Mouse (Mus musculus) limb, embryonic 10.5 days (tissue): Measurements from ENCODE around the gene Ncs1. TPM values are rescaled to one million over a fixed set of nuclear protein-coding genes. Genes with fewer than 3 reads are reported as not detected.

ENCODE experiments used
- DNase-seq: peaks from one replicate; pipeline ENCODE4 v3.0.0-alpha.2; 2017; ENCODE audit warnings: low spot score
- H3K27ac ChIP-seq: fragments of 300-500 bp; sonication (generic); 2 replicates; pipeline ENCODE4 v1.5.1; 2016; ENCODE audit warnings: mild to moderate bottlenecking
- H3K27me3 ChIP-seq: fragments of 300-500 bp; sonication (generic); 2 replicates; pipeline ENCODE4 v1.6.1; 2016; ENCODE audit warnings: low read depth, mild to moderate bottlenecking; ENCODE audit not compliant: poor library complexity, severe bottlenecking
- H3K36me3 ChIP-seq: fragments of 300-500 bp; sonication (generic); 2 replicates; pipeline ENCODE4 v1.6.1; 2016; ENCODE audit warnings: mild to moderate bottlenecking, moderate library complexity
- H3K4me1 ChIP-seq: fragments of 300-500 bp; sonication (generic); 2 replicates; pipeline ENCODE4 v1.6.1; 2016
- H3K4me3 ChIP-seq: fragments of 300-500 bp; sonication (generic); 2 replicates; pipeline ENCODE4 v1.5.1; 2016; ENCODE audit warnings: mild to moderate bottlenecking, moderate library complexity
- H3K9me3 ChIP-seq: fragments of 300-500 bp; sonication (generic); replicated peaks from 2 replicates; pipeline ENCODE4 v1.6.1; 2016; ENCODE audit warnings: mild to moderate bottlenecking
- WGBS: fragments of 180-500 bp; shearing (Covaris S2); methylation state at CpG from one replicate; pipeline ENCODE4 v1.1.7; 2016; 5-methylcytosine and 5-hydroxymethylcytosine counted together
- polyA plus RNA-seq: library from polyadenylated mRNA; unstranded; fragments of >200 nt; fragmentation: Nextera tagmentation; extraction: Ambion mirVana; gene quantifications from 2 replicates; pipeline ENCODE4 v1.2.1, GENCODE M21; 2016

Ncs1 gene
- polyA plus RNA-seq, 1 experiment from 2014 or later, result 62.0 TPM

- DNase-seq, result no peak
- Histone ChIP-seq H3K4me1 (peaks cover 49% of the 10 kb centered on the region), H3K27ac (no peak overlapping the region), H3K9me3 (no peaks in the 10 kb centered on the region), H3K4me3 (no peak overlapping the region), H3K27me3 (no peaks in the 10 kb centered on the region), H3K36me3 (peaks cover 49% of the 10 kb centered on the region)
- 92% methylated on average over 4 of the region's 4 CpGs for WGBS
Observed at GRCm38 (mm10) chr2:31252167-31252566, 6.5 kb downstream of the Ncs1 start.

- 97% methylated on average over 3 of the region's 3 CpGs for WGBS
- H3K27ac ChIP-seq, result 0 out of 2 replicates have a peak overlapping the region, but pooled peaks have one; percentile 36
- DNase-seq, result no peak
- no peaks in the 10 kb centered on the region for H3K27me3 ChIP-seq
- peaks cover 38% of the 10 kb centered on the region for H3K36me3 ChIP-seq
- H3K4me1 ChIP-seq, result peaks cover 51% of the 10 kb centered on the region
- H3K9me3 ChIP-seq, result no peaks in the 10 kb centered on the region
- no peak overlapping the region for H3K4me3 ChIP-seq
Observed at GRCm38 (mm10) chr2:31253463-31253862, 7.8 kb downstream of the Ncs1 start.

GRCm38 (mm10) chr2:31254806-31255205 is 9.2 kb downstream of the Ncs1 start:
- Histone ChIP-seq H3K27ac (no peak overlapping the region), H3K36me3 (peaks cover 25% of the 10 kb centered on the region)
- 89% methylated on average over 3 of the region's 3 CpGs for WGBS

GRCm38 (mm10) chr2:31255952-31256938 is 10.6 kb downstream of the Ncs1 start:
- peak; percentile 65 for DNase-seq
- peaks cover 10% of the 10 kb centered on the region for H3K36me3 ChIP-seq
- H3K9me3 ChIP-seq, result no peaks in the 10 kb centered on the region
- whole genome bisulfite sequencing, result 21% methylated on average over 21 of the region's 21 CpGs
- H3K4me3 ChIP-seq, result 0 out of 2 replicates have a peak overlapping the region, but pooled peaks have one; percentile 21
- H3K27me3 ChIP-seq, result no peaks in the 10 kb centered on the region
- peaks cover 66% of the 10 kb centered on the region for H3K4me1 ChIP-seq
- peak overlapping the region; percentile 59 for H3K27ac ChIP-seq

More at GRCm38 (mm10) chr2:31254806-31255205, 9.2 kb downstream of the Ncs1 start:
- H3K9me3 ChIP-seq, result no peaks in the 10 kb centered on the region
- H3K4me1 ChIP-seq, result peaks cover 64% of the 10 kb centered on the region
- no peaks in the 10 kb centered on the region for H3K27me3 ChIP-seq
- H3K4me3 ChIP-seq, result no peak overlapping the region; the same call in 1 of the 2 replicates
- no peak for DNase-seq

- Histone ChIP-seq H3K27ac (0 out of 2 replicates have a peak overlapping the region, but pooled peaks have one; percentile 59), H3K9me3 (no peaks in the 10 kb centered on the region), H3K36me3 (peaks cover 7% of the 10 kb centered on the region), H3K4me3 (no peak overlapping the region), H3K4me1 (peaks cover 66% of the 10 kb centered on the region), H3K27me3 (no peaks in the 10 kb centered on the region)
- WGBS, result 84% methylated on average over 6 of the region's 6 CpGs
- no peak for DNase-seq
Observed at GRCm38 (mm10) chr2:31257096-31257495, 11.5 kb downstream of the Ncs1 start.

GRCm38 (mm10) chr2:31258609-31259366 is 13.2 kb downstream of the Ncs1 start:
- Histone ChIP-seq H3K36me3 (peaks cover 4% of the 10 kb centered on the region; the same call in 1 of the 2 replicates), H3K4me3 (peak overlapping the region; percentile 57), H3K4me1 (peaks cover 78% of the 10 kb centered on the region), H3K27ac (peak overlapping the region; percentile 69; the same call in 1 of the 2 replicates), H3K27me3 (no peaks in the 10 kb centered on the region), H3K9me3 (no peaks in the 10 kb centered on the region)
- peak; percentile 60 for DNase-seq
- WGBS, result 12% methylated on average over 22 of the region's 22 CpGs

- H3K27ac ChIP-seq, result peak overlapping the region; percentile 69; the same call in 1 of the 2 replicates
- WGBS, result 25% methylated on average over 9 of the region's 9 CpGs
- peaks cover 78% of the 10 kb centered on the region for H3K4me1 ChIP-seq
Observed at GRCm38 (mm10) chr2:31259367-31259920, 13.8 kb downstream of the Ncs1 start.

GRCm38 (mm10) chr2:31260549-31260948 is 14.9 kb downstream of the Ncs1 start:
- H3K9me3 ChIP-seq, result no peaks in the 10 kb centered on the region
- H3K27ac ChIP-seq, result no peak overlapping the region
- H3K36me3 ChIP-seq, result peaks cover 4% of the 10 kb centered on the region; the same call in 1 of the 2 replicates
- no peaks in the 10 kb centered on the region for H3K27me3 ChIP-seq
- DNase-seq, result no peak
- 85% methylated on average over 8 of the region's 8 CpGs for WGBS
- peaks cover 78% of the 10 kb centered on the region for H3K4me1 ChIP-seq
- no peak overlapping the region for H3K4me3 ChIP-seq

More at GRCm38 (mm10) chr2:31259367-31259920, 13.8 kb downstream of the Ncs1 start:
- Histone ChIP-seq H3K27me3 (no peaks in the 10 kb centered on the region), H3K36me3 (peaks cover 4% of the 10 kb centered on the region; the same call in 1 of the 2 replicates), H3K4me3 (peak overlapping the region; percentile 57), H3K9me3 (no peaks in the 10 kb centered on the region)
- no peak for DNase-seq

- H3K4me1 ChIP-seq, result peaks cover 66% of the 10 kb centered on the region
- peak overlapping the region; percentile 76 for H3K27ac ChIP-seq
- no peaks in the 10 kb centered on the region for H3K27me3 ChIP-seq
- DNase-seq, result no peak
- no peak overlapping the region for H3K4me3 ChIP-seq
- 81% methylated on average over 8 of the region's 8 CpGs for WGBS
- H3K36me3 ChIP-seq, result peaks cover 20% of the 10 kb centered on the region
- no peaks in the 10 kb centered on the region for H3K9me3 ChIP-seq
Observed at GRCm38 (mm10) chr2:31263039-31263461, 17.4 kb downstream of the Ncs1 start.

GRCm38 (mm10) chr2:31263746-31264378 is 18.2 kb downstream of the Ncs1 start:
- peak; percentile 58 for DNase-seq
- no peaks in the 10 kb centered on the region for H3K9me3 ChIP-seq
- H3K4me1 ChIP-seq, result peaks cover 66% of the 10 kb centered on the region
- H3K36me3 ChIP-seq, result peaks cover 22% of the 10 kb centered on the region
- 59% methylated on average over 10 of the region's 10 CpGs for WGBS
- no peaks in the 10 kb centered on the region for H3K27me3 ChIP-seq
- H3K27ac ChIP-seq, result peak overlapping the region; percentile 76
- H3K4me3 ChIP-seq, result no peak overlapping the region

- no peaks in the 10 kb centered on the region for H3K9me3 ChIP-seq
- H3K27ac ChIP-seq, result no peak overlapping the region
- peaks cover 49% of the 10 kb centered on the region for H3K36me3 ChIP-seq
- no peaks in the 10 kb centered on the region for H3K27me3 ChIP-seq
- H3K4me1 ChIP-seq, result peaks cover 60% of the 10 kb centered on the region
- no peak overlapping the region for H3K4me3 ChIP-seq
- no peak for DNase-seq
- 51% methylated on average over 6 of the region's 6 CpGs for WGBS
Observed at GRCm38 (mm10) chr2:31267447-31267846, 21.8 kb downstream of the Ncs1 start.

GRCm38 (mm10) chr2:31268631-31269030 is 23.0 kb downstream of the Ncs1 start:
- 57% methylated on average over 5 of the region's 5 CpGs for WGBS
- DNase-seq, result no peak
- Histone ChIP-seq H3K9me3 (no peaks in the 10 kb centered on the region), H3K27ac (peak overlapping the region; percentile 14; the same call in 1 of the 2 replicates), H3K4me3 (no peak overlapping the region), H3K27me3 (no peaks in the 10 kb centered on the region), H3K36me3 (peaks cover 60% of the 10 kb centered on the region), H3K4me1 (peaks cover 48% of the 10 kb centered on the region)
